In genomic region chr9:6668001-6668969, GRCm38 (mm10) we compare ENCODE assay signal across 7 mouse cellular contexts.
DNase-seq lines count a peak whose midpoint lies in the region; ATAC-seq and TF ChIP-seq lines count a peak whose summit lies in the region.

No protein-coding gene starts in this region.

- intact Hi-C loops in left cerebral cortex, postnatal 25 days (cut with DNase I), result no loop called here

- H3K4me1 ChIP-seq in embryonic facial prominence, embryonic 11.5 days (ENCODE audit: control insufficient read depth, insufficient read depth, low read length), result no peaks in the 10 kb centered on the region
- peaks cover 2% of the 10 kb centered on the region; the same call in 1 of the 2 replicates for H3K4me1 ChIP-seq in midbrain, embryonic 15.5 days
- H3K4me1 ChIP-seq in stomach, postnatal 0 days (replicated peaks; ENCODE audit: control insufficient read depth, insufficient read depth), result no peaks in the 10 kb centered on the region

- no peak overlapping the region for H3K4me3 ChIP-seq in embryonic facial prominence, embryonic 11.5 days (ENCODE audit: low read depth, low read length)
- no peak overlapping the region for H3K4me3 ChIP-seq in midbrain, embryonic 15.5 days
- peak overlapping the region; percentile 13; the same call in 1 of the 2 replicates for H3K4me3 ChIP-seq in stomach, postnatal 0 days (ENCODE audit: low read depth, low read length)

- TF ChIP-seq EP300 in stomach, postnatal 0 days (optimal IDR thresholded peaks at IDR 0.05), result no peak

- H3K27me3 ChIP-seq in embryonic facial prominence, embryonic 11.5 days (ENCODE audit: control insufficient read depth, insufficient read depth, low read length), result no peaks in the 10 kb centered on the region
- H3K27me3 ChIP-seq in midbrain, embryonic 15.5 days (replicated peaks), result no peaks in the 10 kb centered on the region
- no peaks in the 10 kb centered on the region for H3K27me3 ChIP-seq in stomach, postnatal 0 days (ENCODE audit: control insufficient read depth, insufficient read depth, low read length)

- 48% methylated on average over 14 of the region's 14 CpGs for WGBS in embryonic facial prominence, embryonic 11.5 days
- 45% methylated on average over 14 of the region's 14 CpGs for WGBS in midbrain, embryonic 15.5 days
- 24% methylated on average over 14 of the region's 14 CpGs for WGBS in stomach, postnatal 0 days

- no peaks in the 10 kb centered on the region for H3K36me3 ChIP-seq in embryonic facial prominence, embryonic 11.5 days (replicated peaks; ENCODE audit: control insufficient read depth, insufficient read depth, low read depth, low read length)
- H3K36me3 ChIP-seq in midbrain, embryonic 15.5 days (replicated peaks), result no peaks in the 10 kb centered on the region
- H3K36me3 ChIP-seq in stomach, postnatal 0 days (ENCODE audit: control insufficient read depth, insufficient read depth, low read length), result no peaks in the 10 kb centered on the region

- no peaks in the 10 kb centered on the region for H3K9me3 ChIP-seq in embryonic facial prominence, embryonic 11.5 days (replicated peaks; ENCODE audit: control insufficient read depth, low read length)
- H3K9me3 ChIP-seq in midbrain, embryonic 15.5 days, result no peaks in the 10 kb centered on the region
- no peaks in the 10 kb centered on the region for H3K9me3 ChIP-seq in stomach, postnatal 0 days (ENCODE audit: control insufficient read depth, low read length)

- H3K27ac ChIP-seq in embryonic facial prominence, embryonic 11.5 days (replicated peaks; ENCODE audit: low read depth, low read length), result no peak overlapping the region
- no peak overlapping the region for H3K27ac ChIP-seq in midbrain, embryonic 15.5 days
- H3K27ac ChIP-seq in stomach, postnatal 0 days (replicated peaks), result no peak overlapping the region

- peak; percentile 93 for TF ChIP-seq CTCF in stomach, postnatal 0 days (IDR thresholded peaks at IDR 0.05; ENCODE audit: low read depth)

- DNase-seq in brain, adult 2 months (ENCODE audit: low read depth, low spot score), result peak; percentile 78
- DNase-seq in embryonic facial prominence, embryonic 11.5 days (ENCODE audit: low spot score), result peak; percentile 67
- peak; percentile 77 to 88 for DNase-seq in heart, adult 18-20 months
- DNase-seq in kidney, adult 11 months, result peak; percentile 69
- peak; percentile 64 to 73 for DNase-seq in left cerebral cortex, postnatal 25 days (ENCODE audit: low spot score in 2 of 2)
- peak; percentile 55 for DNase-seq in stomach, postnatal 0 days (ENCODE audit: low spot score)

- peak; percentile 90 for ATAC-seq in embryonic facial prominence, embryonic 11.5 days (replicated peaks; ENCODE audit: insufficient number of reproducible peaks, low FRiP score, low TSS enrichment, low read depth)
- peak; percentile 98 for ATAC-seq in midbrain, embryonic 15.5 days (replicated peaks)
- ATAC-seq in stomach, postnatal 0 days (ENCODE audit: low FRiP score, low TSS enrichment), result peak; percentile 79

- H3K9ac ChIP-seq in embryonic facial prominence, embryonic 11.5 days (replicated peaks; ENCODE audit: low read length), result no peak overlapping the region
- no peak overlapping the region for H3K9ac ChIP-seq in midbrain, embryonic 15.5 days
- H3K9ac ChIP-seq in stomach, postnatal 0 days (ENCODE audit: low read length), result no peak overlapping the region

- H3K4me2 ChIP-seq in embryonic facial prominence, embryonic 11.5 days (ENCODE audit: low read depth, low read length), result no peak overlapping the region
- 0 out of 2 replicates have a peak overlapping the region, but pooled peaks have one; percentile 21 for H3K4me2 ChIP-seq in midbrain, embryonic 15.5 days
- H3K4me2 ChIP-seq in stomach, postnatal 0 days (replicated peaks; ENCODE audit: low read depth), result peak overlapping the region; percentile 40
